Mouse (Mus musculus) G1E (cell line): ENCODE data around the gene Tex52. TPM values are rescaled to one million over a fixed set of nuclear protein-coding genes. Genes with fewer than 3 reads are reported as not detected.

Experiments
- ATAC-seq: 2 replicates; pipeline ENCODE4 v1.8.0; 2016; ENCODE audit warnings: mild to moderate bottlenecking; ENCODE audit not compliant: insufficient number of reproducible peaks, poor library complexity, low FRiP score, severe bottlenecking; ENCODE audit errors: extremely low read depth
- DNase-seq: peaks from one replicate; pipeline ENCODE4 v3.0.0; 2012; ENCODE audit warnings: low spot score
- H3K27me3 ChIP-seq: 2 replicates; pipeline ENCODE4 v1.6.1; 2012; ENCODE audit warnings: mild to moderate bottlenecking, low read length, inconsistent platforms; ENCODE audit not compliant: insufficient read depth
- H3K36me3 ChIP-seq: replicated peaks from 2 replicates; pipeline ENCODE3; 2012; ENCODE audit warnings: mild to moderate bottlenecking, inconsistent platforms
- H3K4me1 ChIP-seq: 2 replicates; pipeline ENCODE4 v1.6.1; 2012; ENCODE audit warnings: low read depth, low read length, inconsistent platforms, mixed read lengths; ENCODE audit not compliant: insufficient read depth
- H3K4me3 ChIP-seq: 2 replicates; pipeline ENCODE4 v1.5.1; 2012; ENCODE audit warnings: low read depth, mild to moderate bottlenecking, inconsistent platforms, low read length, moderate library complexity, mixed read lengths
- H3K9me3 ChIP-seq: replicated peaks from 2 replicates; pipeline ENCODE4 v1.6.1; 2012; ENCODE audit warnings: inconsistent platforms
- CTCF ChIP-seq: IDR thresholded peaks from 2 replicates; pipeline ENCODE4 v1.5.1; 2012; ENCODE audit warnings: low read depth, low read length, inconsistent platforms, mixed read lengths
- GATA1 ChIP-seq: IDR thresholded peaks from 2 replicates; pipeline ENCODE4 v1.6.1; 2012; ENCODE audit warnings: borderline replicate concordance, low read length, inconsistent platforms, mixed read lengths
- GATA2 ChIP-seq: IDR thresholded peaks from 2 replicates; pipeline ENCODE4 v1.6.1; 2012; ENCODE audit warnings: low read depth, low read length, inconsistent platforms, borderline replicate concordance
- POLR2AphosphoS5 ChIP-seq: IDR thresholded peaks from 2 replicates; pipeline ENCODE4 v1.6.1; 2012; ENCODE audit warnings: low read depth, low read length, inconsistent platforms; ENCODE audit not compliant: insufficient replicate concordance
- TAL1 ChIP-seq: conservative IDR thresholded peaks from 2 replicates; pipeline ENCODE4 v1.6.1; 2012; ENCODE audit warnings: low read depth, low read length, inconsistent platforms, mixed read lengths
- polyA plus RNA-seq: library from polyadenylated mRNA; stranded (reverse); fragments of >175 nt; gene quantifications from 2 replicates; pipeline ENCODE4 v1.2.3, GENCODE M21; 2012
- total RNA-seq, 2 experiments: library from RNA; stranded (forward) in 1 of 2; stranded (reverse) in 1 of 2; fragments of 200-1000 nt in 1 of 2; fragments of >200 nt in 1 of 2; fragmentation: Nextera tagmentation in 1 of 2; gene quantifications; 2 replicates each; pipeline ENCODE4 v1.2.3; 2014 to 2017

Gene Tex52
- total and polyA plus RNA-seq, 3 experiments: 0.11 TPM; not detected in 2

DNA sequence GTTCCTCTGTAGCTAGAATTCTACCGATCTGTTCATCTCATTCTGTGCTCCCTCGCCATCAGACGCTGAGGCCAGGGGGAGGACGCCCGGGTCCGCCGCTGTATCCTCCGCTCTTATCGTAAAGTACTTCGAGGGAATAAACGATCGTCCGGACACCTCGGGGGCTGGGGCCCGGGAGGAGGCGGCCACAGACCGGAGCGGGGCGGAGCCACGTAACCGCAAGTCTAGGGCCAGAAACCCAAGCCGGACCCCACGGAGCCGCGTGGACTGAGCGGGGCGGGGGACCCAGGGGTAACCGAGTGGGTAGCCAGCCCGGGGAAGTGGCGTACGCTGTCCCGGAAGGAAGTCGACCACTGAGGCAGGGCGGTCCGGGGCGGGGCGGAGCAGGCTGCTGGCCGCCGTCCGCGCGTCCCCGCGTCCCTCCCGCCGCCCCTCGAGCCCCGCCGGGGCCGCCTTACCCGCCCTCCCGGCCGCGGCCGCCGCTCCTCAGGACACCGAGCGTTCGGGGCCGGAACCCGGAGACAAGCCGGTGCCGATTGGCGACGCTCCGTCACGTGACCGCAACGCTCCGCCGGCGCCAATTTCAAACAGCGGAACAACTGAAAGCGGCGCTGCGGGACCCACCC lies 12.8 kb upstream of the Tex52 start, which contains the start of the genes Rhno1 and Foxm1:
Gene Rhno1 (minus strand): TSS at position 531 of the 626 bp plus-strand sequence.
Gene Foxm1 (plus strand): TSS at position 587 of the 626 bp plus-strand sequence.
- ATAC-seq (peak; percentile 58), DNase-seq (peak; percentile 87)
- H3K4me1 ChIP-seq: peaks cover 45% of the 10 kb centered on the region
- H3K4me3 ChIP-seq: peak within 1 kb of the TSS; percentile 94
- H3K36me3 ChIP-seq: peaks cover 68% of the 10 kb centered on the region
- TF ChIP-seq POLR2AphosphoS5 (no peak), GATA1 (no peak), GATA2 (no peak), TAL1 (no peak), CTCF (no peak)
- no peaks in the 10 kb centered on the region for H3K27me3 ChIP-seq
- H3K9me3 ChIP-seq: no peaks in the 10 kb centered on the region

DNA sequence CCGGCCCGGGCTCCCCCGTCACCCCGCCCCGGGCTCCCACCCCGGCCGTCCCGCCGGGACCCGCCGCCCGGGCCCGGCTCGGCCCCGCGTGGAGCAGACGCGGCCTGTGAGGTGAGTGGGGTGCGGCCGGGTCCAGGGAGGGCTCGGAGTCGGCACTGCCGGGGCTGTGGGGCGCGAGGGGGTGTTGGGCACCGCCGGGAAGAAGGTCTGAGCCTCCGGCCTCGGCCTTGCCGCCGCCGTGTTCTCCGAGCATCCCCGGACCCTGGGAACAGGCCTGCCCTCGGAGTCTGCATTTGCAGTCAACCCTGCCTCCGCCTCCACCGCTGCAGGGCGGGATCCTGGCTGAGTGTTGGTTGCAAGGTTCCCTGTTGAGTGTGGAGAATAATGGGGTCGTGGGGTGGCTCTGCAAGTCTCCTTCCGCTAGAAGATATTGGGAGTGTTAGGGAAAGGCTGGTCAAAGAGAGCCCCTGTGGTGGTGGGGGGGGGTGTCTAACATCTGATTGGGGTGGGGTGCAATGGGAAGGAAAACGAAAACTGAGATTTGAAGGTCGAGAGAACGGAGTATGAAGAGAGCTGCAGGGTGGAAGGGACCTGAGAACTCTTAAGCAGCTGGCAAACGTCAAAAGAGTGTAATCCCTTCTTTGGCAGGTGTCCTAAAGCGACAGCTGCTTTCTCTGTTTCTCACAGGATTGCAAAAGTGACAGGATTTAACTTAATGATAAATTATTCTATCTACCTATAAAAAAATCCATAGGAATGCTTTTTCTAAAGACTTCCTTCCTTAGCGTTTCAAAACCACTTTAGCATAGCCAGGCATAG lies 12.0 kb upstream of the Tex52 start:
- peak; percentile 52 for DNase-seq
- H3K36me3 ChIP-seq: peaks cover 67% of the 10 kb centered on the region
- H3K4me3 ChIP-seq: peak overlapping the region; percentile 94
- ATAC-seq: peak; percentile 5; the same call in 1 of the 2 replicates
- no peaks in the 10 kb centered on the region for H3K9me3 ChIP-seq
- no peaks in the 10 kb centered on the region for H3K27me3 ChIP-seq
- TF ChIP-seq POLR2AphosphoS5: no peak
- TF ChIP-seq TAL1: no peak
- no peak for TF ChIP-seq GATA2
- TF ChIP-seq GATA1: no peak
- TF ChIP-seq CTCF: no peak
- H3K4me1 ChIP-seq: peaks cover 45% of the 10 kb centered on the region

DNA sequence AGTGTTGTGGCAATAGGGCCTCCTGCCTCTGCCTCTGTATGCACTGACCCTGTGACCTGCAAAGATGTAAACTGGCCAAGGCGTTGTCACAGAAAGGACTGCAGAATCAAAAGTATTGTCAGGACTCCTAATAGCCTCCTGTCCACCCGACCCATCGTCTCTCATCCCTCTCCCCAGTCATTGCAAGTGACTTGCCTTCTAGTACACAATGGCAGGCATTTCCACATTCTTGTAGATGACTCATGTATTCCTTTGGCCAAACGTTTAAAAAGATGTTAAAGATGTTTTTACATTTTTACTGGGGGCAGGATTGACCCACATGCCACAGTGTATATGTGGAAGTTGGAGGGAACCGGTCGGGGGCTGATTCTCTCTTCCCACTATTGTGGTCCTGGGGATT lies 10.5 kb upstream of the Tex52 start:
- TF ChIP-seq CTCF (no peak), TAL1 (no peak), POLR2AphosphoS5 (no peak), GATA1 (no peak), GATA2 (no peak)
- no peak overlapping the region for H3K4me3 ChIP-seq
- peaks cover 36% of the 10 kb centered on the region for H3K4me1 ChIP-seq
- no peaks in the 10 kb centered on the region for H3K27me3 ChIP-seq
- no peaks in the 10 kb centered on the region for H3K9me3 ChIP-seq
- DNase-seq (no peak), ATAC-seq (no peak)
- peaks cover 67% of the 10 kb centered on the region for H3K36me3 ChIP-seq

DNA sequence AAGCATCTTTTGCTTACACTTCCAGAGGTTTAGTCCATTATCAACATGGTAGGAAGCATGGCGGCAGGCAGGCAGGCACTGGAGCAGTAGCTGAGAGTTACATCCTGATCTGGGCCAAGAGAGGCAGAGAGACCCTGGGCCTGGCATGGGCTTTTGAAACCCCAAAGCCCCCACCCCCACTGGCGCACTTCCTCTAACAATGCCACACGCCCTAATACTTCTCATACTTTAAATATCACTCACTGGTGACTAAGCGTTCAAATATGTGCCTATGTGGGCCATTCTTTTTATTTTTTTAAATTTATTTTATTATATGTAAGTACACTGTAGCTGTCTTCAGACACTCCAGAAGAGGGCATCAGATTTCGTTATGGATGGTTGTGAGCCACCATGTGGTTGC lies 8.8 kb upstream of the Tex52 start:
- DNase-seq: no peak
- H3K27me3 ChIP-seq: no peaks in the 10 kb centered on the region
- TF ChIP-seq GATA2 (no peak), POLR2AphosphoS5 (no peak), TAL1 (no peak), CTCF (no peak), GATA1 (no peak)
- H3K36me3 ChIP-seq: peaks cover 70% of the 10 kb centered on the region
- H3K4me3 ChIP-seq: no peak overlapping the region
- no peaks in the 10 kb centered on the region for H3K9me3 ChIP-seq
- no peak for ATAC-seq
- H3K4me1 ChIP-seq: peaks cover 20% of the 10 kb centered on the region

DNA sequence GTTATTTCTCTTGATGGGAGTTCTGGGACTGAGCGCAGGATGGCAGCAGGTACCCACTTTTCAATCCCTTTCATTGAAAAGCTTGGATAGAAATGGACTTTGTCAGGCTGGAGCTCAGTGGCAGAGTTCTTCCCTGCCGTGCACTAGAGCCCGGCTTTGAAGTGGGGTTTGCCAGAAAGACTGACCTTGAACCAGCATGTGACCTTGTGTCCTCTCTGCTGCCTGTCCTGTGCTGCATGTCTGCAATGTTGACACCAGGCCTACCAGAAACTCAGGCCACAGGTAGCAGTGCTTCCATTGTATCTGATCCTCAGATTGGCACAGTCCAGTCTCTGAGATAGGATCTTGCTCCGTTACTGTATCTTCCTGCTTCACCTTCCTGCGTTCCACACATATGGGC lies 5.2 kb upstream of the Tex52 start:
- H3K4me3 ChIP-seq: no peak overlapping the region
- no peaks in the 10 kb centered on the region; the same call in 1 of the 2 replicates for H3K27me3 ChIP-seq
- TF ChIP-seq TAL1: no peak
- TF ChIP-seq GATA1: no peak
- TF ChIP-seq CTCF: no peak
- TF ChIP-seq POLR2AphosphoS5: no peak
- TF ChIP-seq GATA2: no peak
- H3K9me3 ChIP-seq: no peaks in the 10 kb centered on the region
- H3K4me1 ChIP-seq: 0 out of 2 replicates have a peak, but pooled peaks cover 4% of the 10 kb centered on the region
- ATAC-seq (no peak), DNase-seq (no peak)
- H3K36me3 ChIP-seq: peaks cover 97% of the 10 kb centered on the region
